Mouse (Mus musculus) bone marrow, adult 2 months (tissue): ENCODE data around the gene Hsd11b1. TPM values are rescaled to one million over a fixed set of nuclear protein-coding genes. Genes with fewer than 3 reads are reported as not detected.

Experiments
- H3K27ac ChIP-seq: fragments of 200-500 bp; 2 replicates; pipeline ENCODE4 v1.5.1; 2012; ENCODE audit warnings: low read depth, mild to moderate bottlenecking, control low read depth, inconsistent platforms, low read length; ENCODE audit not compliant: control insufficient read depth, poor library complexity, insufficient read depth
- H3K4me1 ChIP-seq: fragments of 200-500 bp; 2 replicates; pipeline ENCODE4 v1.6.1; 2011; ENCODE audit warnings: low read length; ENCODE audit not compliant: control insufficient read depth, insufficient read depth
- H3K4me3 ChIP-seq: fragments of 200-500 bp; replicated peaks from 2 replicates; pipeline ENCODE3; 2011; ENCODE audit warnings: mild to moderate bottlenecking, low read depth, low read length, control low read depth; ENCODE audit not compliant: control insufficient read depth
- CTCF ChIP-seq: fragments of 200-500 bp; IDR thresholded peaks from 2 replicates; pipeline ENCODE4 v1.5.1; 2011; ENCODE audit warnings: low read length, control low read depth; ENCODE audit not compliant: control insufficient read depth, insufficient read depth
- POLR2A ChIP-seq: fragments of 200-500 bp; IDR thresholded peaks from 2 replicates; pipeline ENCODE4 v1.6.1; 2011; ENCODE audit warnings: low read depth, mild to moderate bottlenecking, control low read depth, low read length, borderline replicate concordance; ENCODE audit not compliant: control insufficient read depth
- WGBS: fragments of 180-500 bp; shearing (Covaris S2); methylation state at CpG from one replicate; pipeline ENCODE4 v1.1.7; 2018; 5-methylcytosine and 5-hydroxymethylcytosine counted together
- polyA plus RNA-seq: library from polyadenylated mRNA; stranded (reverse); fragments of >200 nt; gene quantifications from 2 replicates; pipeline ENCODE4 v1.2.4, GENCODE M21; 2011; ENCODE audit warnings: low replicate concordance; ENCODE audit not compliant: missing spikeins, insufficient read depth, insufficient read length

Gene Hsd11b1
- polyA plus RNA-seq, 1 experiment = 20.6 TPM

GRCm38 (mm10) chr1:193230935-193231334 is 32.9 kb downstream of the Hsd11b1 start:
- 17% methylated on average over 5 of the region's 5 CpGs for WGBS
- Histone ChIP-seq H3K27ac (no peak overlapping the region), H3K4me1 (peaks cover 1% of the 10 kb centered on the region; the same call in 1 of the 2 replicates), H3K4me3 (no peak overlapping the region)
- no peak for TF ChIP-seq CTCF
- no peak for TF ChIP-seq POLR2A

GRCm38 (mm10) chr1:193230531-193230930 is 33.3 kb downstream of the Hsd11b1 start:
- H3K4me1 ChIP-seq = peaks cover 1% of the 10 kb centered on the region; the same call in 1 of the 2 replicates
- no peak overlapping the region for H3K4me3 ChIP-seq
- WGBS = 48% methylated on average over 3 of the region's 3 CpGs
- TF ChIP-seq CTCF (no peak), POLR2A (no peak)
- H3K27ac ChIP-seq = no peak overlapping the region

GRCm38 (mm10) chr1:193229570-193229969 is 34.3 kb downstream of the Hsd11b1 start:
- 51% methylated on average over 5 of the region's 5 CpGs for WGBS
- no peak overlapping the region for H3K4me3 ChIP-seq
- peaks cover 1% of the 10 kb centered on the region; the same call in 1 of the 2 replicates for H3K4me1 ChIP-seq
- H3K27ac ChIP-seq = no peak overlapping the region
- no peak for TF ChIP-seq POLR2A
- TF ChIP-seq CTCF = no peak

- TF ChIP-seq POLR2A (no peak), CTCF (no peak)
- Histone ChIP-seq H3K4me1 (peaks cover 1% of the 10 kb centered on the region; the same call in 1 of the 2 replicates), H3K4me3 (no peak overlapping the region), H3K27ac (no peak overlapping the region)
- 87% methylated on average over 4 of the region's 4 CpGs for WGBS
Observed at GRCm38 (mm10) chr1:193227537-193227936, 36.3 kb downstream of the Hsd11b1 start.

- no peak overlapping the region for H3K4me3 ChIP-seq
- H3K4me1 ChIP-seq = peaks cover 1% of the 10 kb centered on the region; the same call in 1 of the 2 replicates
- no peak overlapping the region for H3K27ac ChIP-seq
- TF ChIP-seq CTCF = no peak
- TF ChIP-seq POLR2A = no peak
- WGBS = 32% methylated on average over 7 of the region's 7 CpGs
Observed at GRCm38 (mm10) chr1:193226724-193227522, 37.0 kb downstream of the Hsd11b1 start.

GRCm38 (mm10) chr1:193226114-193226513 is 37.8 kb downstream of the Hsd11b1 start:
- 83% methylated on average over 4 of the region's 4 CpGs for WGBS
- Histone ChIP-seq H3K27ac (no peak overlapping the region), H3K4me1 (no peaks in the 10 kb centered on the region; the same call in 1 of the 2 replicates), H3K4me3 (no peak overlapping the region)
- no peak for TF ChIP-seq POLR2A
- TF ChIP-seq CTCF = no peak

GRCm38 (mm10) chr1:193225531-193225930 is 38.3 kb downstream of the Hsd11b1 start:
- Histone ChIP-seq H3K27ac (no peak overlapping the region), H3K4me3 (no peak overlapping the region), H3K4me1 (no peaks in the 10 kb centered on the region; the same call in 1 of the 2 replicates)
- TF ChIP-seq POLR2A (no peak), CTCF (no peak)
- WGBS = 82% methylated on average over 3 of the region's 3 CpGs

- 49% methylated on average over 5 of the region's 5 CpGs for WGBS
- TF ChIP-seq CTCF = no peak
- TF ChIP-seq POLR2A = no peak
- Histone ChIP-seq H3K4me3 (no peak overlapping the region), H3K4me1 (no peaks in the 10 kb centered on the region), H3K27ac (no peak overlapping the region)
Observed at GRCm38 (mm10) chr1:193220408-193220807, 43.5 kb downstream of the Hsd11b1 start.
